Mouse (Mus musculus): ENCODE measurements around the gene Aoah.

Gene Aoah

GRCm38 (mm10) chr13:20916698-20917511, 123.0 kb downstream of the Aoah start:
- DNase-seq (ENCODE audit: low spot score) = no peak

GRCm38 (mm10) chr13:20920401-20920800, 126.5 kb downstream of the Aoah start:
- no peak for DNase-seq (ENCODE audit: low spot score)

- DNase-seq (ENCODE audit: low spot score) = no peak
These were observed 142.1 kb downstream of the Aoah start for GRCm38 (mm10) chr13:20936016-20936415.

GRCm38 (mm10) chr13:20937452-20937851, 143.5 kb downstream of the Aoah start:
- peak; percentile 19 for DNase-seq (ENCODE audit: low spot score)

- DNase-seq (ENCODE audit: low spot score) = no peak
These were observed 145.2 kb downstream of the Aoah start for GRCm38 (mm10) chr13:20939099-20939498.

GRCm38 (mm10) chr13:20940389-20940788, 146.5 kb downstream of the Aoah start:
- no peak for DNase-seq (ENCODE audit: low spot score)

DNA sequence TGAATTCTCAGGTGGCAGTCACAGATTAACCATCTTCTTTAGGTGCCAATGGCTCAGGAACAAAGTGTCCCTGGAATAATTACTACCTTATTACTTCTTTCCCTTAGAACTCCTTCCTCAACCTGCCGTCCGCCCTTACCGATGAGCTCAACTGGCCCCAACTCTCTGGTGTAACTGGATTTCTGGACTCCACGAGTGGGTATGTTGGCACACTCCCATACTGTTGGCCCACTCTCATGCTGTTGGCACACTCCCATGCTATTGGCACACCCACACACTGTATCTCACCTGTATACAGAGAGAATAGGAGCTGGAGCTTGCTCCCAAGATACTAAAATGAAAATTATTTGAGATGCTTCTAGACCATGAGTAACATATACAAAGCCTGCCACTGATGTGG, 147.8 kb downstream of the Aoah start:
- no peak for DNase-seq (ENCODE audit: low spot score)

DNA sequence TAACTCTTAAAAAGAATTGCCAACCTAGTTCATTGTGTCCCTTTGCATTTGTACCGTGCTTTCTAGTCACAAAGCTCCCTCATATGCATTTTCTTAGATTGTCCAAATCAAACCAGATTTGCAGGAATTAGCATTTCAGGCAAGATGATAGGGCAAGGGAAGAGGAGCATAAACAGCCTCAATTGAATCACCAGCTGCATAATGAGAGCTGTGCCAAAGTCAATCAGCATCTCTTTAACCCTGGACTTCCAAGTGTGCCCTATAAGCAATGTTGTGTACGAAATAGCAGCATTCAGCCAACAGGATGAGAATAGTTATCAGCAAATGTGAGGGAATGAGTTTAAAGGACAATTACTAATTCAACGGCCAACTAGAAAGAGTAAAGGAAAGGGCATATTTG, 169.2 kb downstream of the Aoah start:
- no peak for DNase-seq (ENCODE audit: low spot score)

- DNase-seq (ENCODE audit: low spot score) = no peak
These were observed 187.6 kb downstream of the Aoah start for GRCm38 (mm10) chr13:20981234-20982230.

DNA sequence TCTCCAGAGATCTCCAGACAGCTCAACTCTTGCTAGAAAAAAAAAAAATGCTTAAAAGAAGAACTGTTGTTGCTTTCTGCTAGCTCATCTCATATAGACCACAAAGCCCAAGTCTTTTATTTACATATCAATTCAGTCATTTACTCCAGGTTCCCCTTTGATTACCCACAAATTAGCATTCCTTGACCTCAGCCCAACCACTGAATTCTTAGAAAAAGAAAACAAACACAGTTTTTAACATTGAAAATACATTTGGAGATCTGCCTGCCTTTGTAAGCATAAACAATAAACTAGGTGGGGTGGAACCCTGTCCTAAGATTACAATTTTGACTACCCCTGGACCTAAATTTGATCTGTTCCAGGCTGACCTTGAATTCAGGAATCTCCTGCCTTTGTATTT, 191.6 kb downstream of the Aoah start:
- no peak for DNase-seq (ENCODE audit: low spot score)

- DNase-seq (ENCODE audit: low spot score) = no peak
These were observed 192.0 kb downstream of the Aoah start for GRCm38 (mm10) chr13:20985961-20986360.

DNA sequence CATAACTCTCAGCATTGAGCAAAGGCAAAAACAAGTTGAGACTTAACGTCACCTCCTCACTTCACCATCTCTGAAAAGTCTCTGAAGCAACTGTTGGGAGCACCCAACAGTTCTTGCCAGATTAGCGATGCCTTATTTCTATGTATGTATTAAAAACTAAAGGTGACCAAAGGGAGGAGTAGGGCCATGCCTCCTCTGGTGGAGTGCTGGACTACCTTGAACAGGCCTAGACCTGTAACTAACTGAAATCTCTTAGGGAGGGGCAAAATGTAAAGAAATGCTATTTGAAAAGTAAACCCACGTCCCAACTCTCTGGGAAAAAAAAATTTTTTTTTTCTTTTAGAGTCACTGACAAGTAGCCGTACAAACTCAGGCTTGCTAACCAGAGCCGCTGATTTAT, 211.3 kb downstream of the Aoah start:
- no peak for DNase-seq (ENCODE audit: low spot score)

DNA sequence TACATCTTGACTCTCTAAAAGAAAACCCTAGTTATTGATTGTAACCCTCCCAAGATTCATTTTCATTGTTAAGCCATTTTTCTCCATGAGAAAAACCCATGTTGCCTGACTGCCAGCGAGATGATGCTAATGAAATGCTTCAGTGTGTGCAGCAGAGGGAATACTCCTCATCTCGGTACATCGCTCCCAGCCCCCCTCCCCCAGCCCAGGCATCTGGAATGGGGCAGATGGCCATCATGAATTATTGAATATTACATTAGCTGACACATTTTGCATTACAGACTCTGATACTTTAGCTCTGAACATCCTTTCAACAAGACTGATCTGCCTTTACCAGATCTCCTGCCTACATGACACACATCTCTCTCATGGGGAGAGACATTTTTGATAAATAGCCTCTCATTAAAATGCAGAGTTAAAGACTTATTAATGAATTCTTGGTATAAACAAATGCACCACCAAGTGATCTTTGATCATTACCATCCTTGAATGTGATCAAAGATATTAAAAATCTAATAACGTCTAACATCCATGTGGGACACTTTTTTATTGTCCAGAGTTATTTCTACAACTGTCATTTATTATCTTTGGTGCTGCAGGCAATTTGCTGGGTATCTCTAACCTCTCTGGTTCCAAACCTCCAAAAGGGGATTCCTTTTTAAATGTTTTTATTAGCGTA, 211.9 kb downstream of the Aoah start:
- no peak for DNase-seq (ENCODE audit: low spot score)

DNA sequence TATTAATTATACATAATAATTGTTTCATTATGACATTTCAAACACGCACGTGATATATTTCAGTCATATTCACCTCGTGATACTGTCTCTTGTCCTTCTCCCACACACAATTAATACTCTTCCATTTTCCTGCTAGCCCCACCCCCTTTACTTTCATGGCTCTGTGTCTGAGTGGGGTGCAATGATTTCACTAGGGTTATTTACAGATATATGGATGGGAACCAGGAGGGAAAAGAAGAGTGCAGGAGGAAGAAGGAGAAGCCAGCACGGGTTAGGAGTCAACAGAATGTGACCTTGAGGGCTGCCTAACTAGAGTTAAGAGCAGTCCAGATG, 212.4 kb downstream of the Aoah start:
- no peak for DNase-seq (ENCODE audit: low spot score)

- DNase-seq (ENCODE audit: low spot score) = no peak
These were observed 219.7 kb downstream of the Aoah start for GRCm38 (mm10) chr13:21013659-21014058.

GRCm38 (mm10) chr13:21024831-21025230, 230.9 kb downstream of the Aoah start:
- no peak for DNase-seq (ENCODE audit: low spot score)

DNA sequence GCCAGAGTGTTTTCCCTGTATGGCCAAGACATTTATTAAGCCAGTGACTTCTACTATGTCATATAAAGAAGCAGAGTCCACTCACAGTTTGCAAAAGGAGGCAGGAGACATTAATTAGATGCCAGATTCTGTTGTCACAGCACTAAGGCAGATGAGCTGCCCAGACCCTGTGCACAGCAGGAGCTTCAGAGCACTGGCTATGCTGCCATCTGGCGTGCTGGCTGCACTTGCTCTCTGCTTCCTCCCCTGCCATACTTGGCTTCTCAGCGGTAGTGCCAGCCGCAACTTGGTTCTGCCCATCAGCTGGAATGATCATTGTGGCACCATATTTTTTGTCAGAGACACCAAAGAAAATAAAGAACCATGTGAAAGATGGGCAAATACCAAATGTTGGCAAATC, 239.3 kb downstream of the Aoah start:
- no peak for DNase-seq (ENCODE audit: low spot score)

GRCm38 (mm10) chr13:21035011-21035410, 241.1 kb downstream of the Aoah start:
- peak; percentile 10 for DNase-seq (ENCODE audit: low spot score)

GRCm38 (mm10) chr13:21035981-21036380, 242.1 kb downstream of the Aoah start:
- no peak for DNase-seq (ENCODE audit: low spot score)

DNA sequence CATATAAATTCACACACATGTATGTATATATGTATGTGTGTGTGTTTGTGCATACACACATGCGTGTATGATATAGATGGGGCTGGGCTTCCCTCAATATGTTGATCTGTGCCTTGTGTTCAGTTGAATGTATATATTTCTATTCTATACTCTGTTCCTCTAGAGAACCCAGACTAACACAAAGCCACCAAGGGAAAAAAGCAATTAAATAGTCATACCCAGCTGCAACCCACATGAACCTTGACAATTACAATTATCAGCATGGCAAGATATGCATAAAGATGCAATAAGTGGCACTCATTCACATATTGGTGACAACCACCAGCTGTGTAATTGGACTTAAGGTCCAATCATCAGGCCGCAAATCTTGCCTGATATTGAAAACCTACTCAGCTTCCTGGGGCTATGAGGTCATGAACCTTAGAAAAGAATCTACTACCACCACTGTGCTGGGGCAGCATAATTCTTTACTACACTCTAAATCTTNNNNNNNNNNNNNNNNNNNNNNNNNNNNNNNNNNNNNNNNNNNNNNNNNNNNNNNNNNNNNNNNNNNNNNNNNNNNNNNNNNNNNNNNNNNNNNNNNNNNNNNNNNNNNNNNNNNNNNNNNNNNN, 246.8 kb downstream of the Aoah start:
- no peak for DNase-seq (ENCODE audit: low spot score)

GRCm38 (mm10) chr13:21050118-21050517, 256.2 kb downstream of the Aoah start:
- no peak for DNase-seq (ENCODE audit: low spot score)

GRCm38 (mm10) chr13:21066021-21066420, 272.1 kb downstream of the Aoah start:
- no peak for DNase-seq (ENCODE audit: low spot score)

Measured in MN1 (cell line).